Mouse (Mus musculus) stomach, postnatal 0 days (tissue): ENCODE results near the gene Nt5dc3.

ENCODE experiments used
- CTCF ChIP-seq: IDR thresholded peaks from 2 replicates; pipeline ENCODE4 v1.5.1; 2016; ENCODE audit warnings: antibody characterized with exemption, low read depth, mild to moderate bottlenecking, moderate library complexity
- EP300 ChIP-seq: optimal IDR thresholded peaks from 2 replicates; pipeline ENCODE3; 2016; ENCODE audit warnings: antibody characterized with exemption

GRCm38 (mm10) chr10:86765344-86765966 is 13.3 kb upstream of the Nt5dc3 start:
- TF ChIP-seq CTCF (no peak), EP300 (no peak)
